Mouse (Mus musculus): ENCODE results near the gene Necab2. TPM values are rescaled to one million over a fixed set of nuclear protein-coding genes. Genes with fewer than 3 reads are reported as not detected.

Gene Necab2
- total RNA-seq (2021) = under 1 TPM; 0.33 to 0.59 TPM
- long read RNA-seq, experiment 1, partial matches to known transcripts = 2 of 2 reads
- long read RNA-seq, experiment 1, other reads (novel, unspliced or antisense) = 0 of 2 reads
- long read RNA-seq, experiment 2 = 0 reads

DNA sequence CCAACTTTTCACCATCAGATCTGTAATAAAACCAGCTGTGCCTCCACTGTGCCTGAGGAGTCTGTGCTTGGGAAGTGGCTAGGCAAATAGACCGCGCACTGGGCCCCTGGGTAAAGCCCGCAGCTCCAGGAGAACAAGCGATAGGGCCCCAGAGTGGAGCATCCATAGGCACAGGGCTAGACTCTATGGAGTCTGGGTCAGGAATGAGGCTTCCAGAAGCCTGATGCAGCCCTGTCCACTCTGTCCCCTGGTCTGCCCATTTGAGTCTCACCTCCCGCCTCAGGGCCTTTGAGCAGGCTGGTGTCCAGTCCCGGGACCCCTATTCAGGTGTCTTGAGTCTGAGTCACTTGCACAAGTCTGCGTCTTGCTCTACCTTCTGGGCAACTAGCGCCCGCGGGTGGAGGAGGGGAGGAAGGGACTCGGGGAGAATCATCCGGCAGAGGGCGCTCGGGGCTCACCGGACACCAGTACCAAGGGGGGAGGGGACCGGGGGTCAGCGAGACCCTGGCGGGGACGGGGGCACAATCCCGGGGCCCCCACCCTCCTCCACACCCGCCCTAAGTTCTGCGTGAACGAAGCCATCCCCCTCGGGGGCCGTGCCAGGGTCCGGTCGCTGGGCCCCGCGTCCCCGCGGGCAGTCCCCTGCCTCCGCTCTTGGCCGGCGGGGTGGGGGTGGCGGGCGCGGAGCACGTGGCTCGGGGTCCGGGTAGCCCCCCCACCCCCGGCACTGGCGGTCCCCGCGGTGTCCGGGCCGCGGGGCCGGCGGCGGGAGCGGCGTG lies at the start of gene Necab2:
TSS of gene Necab2 (plus strand) at position 509 of the 779 bp plus-strand sequence.
- intact Hi-C loops (cut with DNase I; ENCODE audit: low total_unique reads) = loop anchor here (5.0 to 10.0 kb wide), 3 partner anchors 51 to 228 kb away; partner anchors contain the start of gene Taf1c
- peak; percentile 82 for DNase-seq

DNA sequence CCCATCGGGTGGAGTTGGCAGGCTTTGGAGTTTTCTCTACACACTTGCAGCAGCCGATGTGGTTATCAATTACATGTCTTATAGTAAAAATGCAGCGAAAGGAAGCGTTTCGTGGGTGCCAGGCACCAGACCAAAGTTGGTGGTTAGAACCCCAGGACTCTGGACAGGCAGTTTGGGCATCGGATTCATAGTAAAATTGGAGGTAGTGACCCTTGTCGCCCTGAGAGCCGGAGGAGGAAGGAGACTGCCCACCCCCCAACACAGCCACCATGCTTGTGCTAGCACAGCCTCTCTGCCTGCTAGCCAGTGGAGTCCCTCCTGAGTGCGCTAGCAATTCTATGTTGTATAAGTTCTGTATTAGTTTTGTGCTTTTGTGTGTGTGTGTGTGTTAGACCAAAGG lies 48.0 kb upstream of the Necab2 start:
- no peak for DNase-seq
- intact Hi-C loops (cut with DNase I; ENCODE audit: low total_unique reads) = no loop called here

DNA sequence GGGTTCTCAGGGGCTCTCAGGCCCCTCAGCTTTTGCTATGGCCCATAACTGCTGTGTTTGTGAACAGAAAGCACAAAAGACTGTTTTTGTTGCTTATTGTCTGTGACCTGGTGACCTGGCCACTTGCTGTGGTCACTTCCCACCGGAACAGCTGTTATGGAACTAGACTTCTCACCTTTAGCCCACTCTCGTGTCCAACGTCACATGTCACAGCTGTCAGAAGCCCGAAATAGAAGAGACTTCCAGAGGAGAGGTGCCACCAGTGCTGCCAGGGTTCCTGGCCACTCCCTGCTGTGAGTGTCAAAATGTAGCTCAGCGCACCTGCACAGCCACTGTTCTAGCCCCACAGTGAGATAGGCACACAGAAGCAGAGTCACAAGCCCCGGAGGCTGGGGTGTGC lies 47.3 kb upstream of the Necab2 start:
- peak; percentile 41 for DNase-seq
- intact Hi-C loops (cut with DNase I; ENCODE audit: low total_unique reads) = no loop called here

DNA sequence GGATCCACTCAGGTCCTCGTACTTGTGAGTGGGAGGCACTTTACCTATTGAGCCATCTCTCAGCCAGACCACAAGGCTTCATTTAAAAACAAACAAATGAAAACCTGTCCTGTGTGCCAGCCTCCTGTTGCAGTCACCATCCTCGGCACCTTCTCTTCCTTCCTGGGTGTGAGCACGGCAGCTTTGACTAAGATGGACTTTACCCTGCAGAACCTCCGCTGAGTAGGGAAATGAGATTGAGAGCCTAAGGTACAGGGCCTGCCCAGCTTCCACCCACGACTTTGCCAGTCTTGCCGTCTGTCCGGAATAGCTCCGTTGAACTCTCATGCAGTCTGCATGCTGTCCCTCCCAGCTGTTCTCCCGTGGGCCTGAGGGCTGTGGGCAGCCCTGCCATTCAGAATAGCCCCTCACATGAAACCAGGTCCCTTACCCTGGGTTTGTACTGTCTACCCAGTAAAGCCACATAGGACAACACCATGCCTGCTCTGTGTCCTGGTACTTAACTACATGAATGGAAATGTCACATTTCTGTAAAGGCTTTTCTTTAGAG lies 46.3 kb upstream of the Necab2 start:
- DNase-seq = no peak
- intact Hi-C loops (cut with DNase I; ENCODE audit: low total_unique reads) = no loop called here

DNA sequence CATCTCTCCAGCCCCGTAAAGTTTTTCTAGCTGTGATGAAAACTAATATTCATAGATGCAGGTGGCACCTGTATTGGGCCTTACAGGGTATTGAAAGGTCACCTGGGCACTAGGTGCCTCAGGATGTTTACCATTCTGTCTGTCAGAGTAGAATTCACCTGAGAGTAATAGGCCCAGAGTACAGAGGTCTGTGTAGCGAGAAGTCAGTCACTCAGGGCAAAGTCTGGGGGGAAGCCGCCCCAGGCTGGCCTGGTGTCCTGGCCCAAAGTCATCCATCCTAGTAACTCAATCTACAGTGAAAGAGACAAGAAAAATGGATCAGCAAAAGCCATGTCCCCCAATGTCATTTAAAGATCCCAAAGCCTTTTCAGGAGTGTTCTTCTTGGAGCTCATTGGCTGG lies 45.6 kb upstream of the Necab2 start:
- DNase-seq = no peak
- intact Hi-C loops (cut with DNase I; ENCODE audit: low total_unique reads) = no loop called here

DNA sequence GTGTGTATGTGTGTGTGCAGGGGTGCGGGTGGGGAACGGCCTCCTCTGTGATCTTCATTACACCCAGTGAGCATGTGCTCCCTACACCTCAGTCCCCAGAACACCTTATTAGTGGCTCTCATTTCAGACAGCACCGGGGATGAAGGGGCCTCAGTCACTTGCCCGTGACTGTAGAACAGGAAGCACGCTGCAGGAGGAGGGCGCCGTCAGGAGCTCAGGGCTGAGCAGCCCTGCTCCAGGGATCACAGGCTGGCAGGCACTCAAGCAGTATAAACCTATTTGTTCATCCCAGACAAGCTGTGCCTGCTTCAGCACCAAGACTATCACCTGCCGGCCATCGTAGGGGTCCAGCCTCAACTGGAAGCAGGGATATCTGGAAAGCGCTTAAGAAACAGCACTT lies 42.6 kb upstream of the Necab2 start:
- DNase-seq = no peak
- intact Hi-C loops (cut with DNase I; ENCODE audit: low total_unique reads) = no loop called here

DNA sequence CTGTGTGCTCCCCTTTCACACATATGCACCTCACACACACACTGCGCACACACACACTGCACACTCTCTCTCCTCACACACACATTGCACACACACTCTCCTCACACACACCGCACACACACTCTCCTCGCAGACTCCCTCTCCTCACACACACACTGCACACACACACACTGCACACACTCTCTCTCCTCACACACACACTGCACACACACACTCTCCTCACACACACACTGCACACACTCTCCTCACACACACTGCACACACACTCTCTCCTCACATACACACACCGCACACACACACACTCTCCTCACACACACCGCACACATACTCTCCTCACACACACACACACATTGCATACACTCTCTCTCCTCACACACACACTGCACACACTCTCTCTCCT lies 41.9 kb upstream of the Necab2 start:
- intact Hi-C loops (cut with DNase I; ENCODE audit: low total_unique reads) = no loop called here

DNA sequence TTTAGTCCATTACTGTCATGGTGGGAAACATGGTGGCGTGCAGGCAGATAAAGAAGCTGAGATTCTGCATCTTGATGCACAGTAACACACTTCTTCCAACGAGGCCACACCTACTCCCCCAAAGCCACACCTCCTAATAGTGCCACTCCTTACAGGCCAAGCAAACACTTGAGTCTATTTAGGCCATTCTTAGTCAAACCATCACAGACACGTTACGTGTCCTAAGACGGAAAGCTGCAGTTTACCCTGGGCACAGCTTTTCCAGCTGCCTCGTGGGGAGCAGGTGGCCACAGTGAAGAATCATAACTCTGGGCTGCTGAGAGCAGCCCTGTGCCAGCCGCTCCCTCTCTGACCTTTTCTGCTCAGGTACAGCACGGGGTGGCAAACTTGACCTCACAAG lies 38.2 kb upstream of the Necab2 start:
- DNase-seq = no peak

More for the DNA sequence above, 41.9 kb upstream of the Necab2 start:
- DNase-seq = no peak

DNA sequence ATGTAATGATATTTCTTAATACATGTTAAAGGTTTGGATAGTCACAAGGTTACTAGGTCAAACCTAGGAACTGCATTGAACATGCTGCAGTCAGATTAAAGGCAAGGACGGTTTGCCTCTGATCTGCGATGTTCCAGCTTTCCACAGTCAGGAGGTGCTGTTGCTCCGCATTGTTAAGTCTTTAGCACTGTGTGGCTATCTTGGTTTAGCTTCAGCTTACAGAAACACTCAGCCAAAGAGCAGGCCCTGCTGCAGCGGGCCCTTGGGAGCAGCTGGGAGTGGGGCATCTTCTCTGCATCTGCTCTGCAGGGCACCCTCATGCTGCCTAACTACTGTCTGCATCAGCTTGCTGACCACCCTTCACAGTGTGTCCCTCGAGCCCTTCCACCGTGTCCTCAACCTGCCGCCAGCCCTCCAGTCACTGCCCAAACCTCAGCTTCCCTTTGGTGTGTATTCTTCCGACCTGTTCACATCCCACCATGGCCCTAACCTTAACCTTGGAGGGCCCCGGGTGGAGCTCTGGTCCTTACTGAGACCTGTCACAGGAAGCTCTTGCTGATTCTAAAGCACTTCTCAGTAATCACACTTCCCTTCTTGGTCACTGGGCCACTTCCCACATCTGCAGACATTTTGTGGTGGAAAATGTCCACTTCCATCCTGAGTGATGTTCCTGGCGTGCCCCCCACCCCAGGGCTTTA lies 34.3 kb upstream of the Necab2 start:
- peak; percentile 4 for DNase-seq
- intact Hi-C loops (cut with DNase I; ENCODE audit: low total_unique reads) = loop anchor here (10.0 kb wide), 1 partner anchor 83 kb away; no protein-coding TSS in a partner anchor

More for the DNA sequence above, 38.2 kb upstream of the Necab2 start:
- intact Hi-C loops (cut with DNase I; ENCODE audit: low total_unique reads) = no loop called here

DNA sequence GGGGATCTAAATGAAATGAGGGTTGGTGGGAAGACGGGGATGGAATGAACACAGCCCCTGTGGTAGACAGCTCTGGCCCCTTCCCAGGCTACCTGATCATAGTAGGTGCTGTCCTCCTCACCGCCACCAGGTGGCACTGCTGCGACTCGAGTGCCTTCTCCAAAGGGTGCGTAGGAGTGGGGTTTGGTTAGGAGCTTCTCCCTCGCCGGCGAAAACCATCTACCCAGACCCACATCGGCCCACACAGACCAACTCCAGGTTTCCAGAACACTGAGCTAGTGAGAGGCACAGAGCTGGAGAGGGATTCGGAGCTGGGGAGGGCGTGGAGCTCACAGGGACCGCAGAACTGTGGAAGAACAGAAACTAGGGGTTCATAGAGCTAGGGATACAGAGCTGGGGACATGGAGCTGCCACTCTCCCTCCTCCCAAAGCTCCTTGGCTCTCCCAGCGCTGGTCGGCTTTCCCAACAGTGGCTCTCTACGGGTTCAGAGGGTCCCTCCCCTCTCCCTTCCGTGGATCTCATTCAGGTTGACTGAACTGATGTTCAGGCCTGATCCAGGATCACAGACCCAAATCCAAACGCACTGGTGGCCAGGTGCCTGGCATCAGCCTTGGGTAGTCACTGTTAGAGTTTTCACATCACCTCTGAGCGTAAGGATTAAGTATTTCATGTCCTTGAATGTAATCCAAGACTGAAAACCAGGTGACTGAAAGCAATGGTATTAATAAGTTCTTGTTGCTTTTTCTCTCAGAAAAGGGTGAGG lies 33.6 kb upstream of the Necab2 start:
- peak; percentile 76 for DNase-seq
- intact Hi-C loops (cut with DNase I; ENCODE audit: low total_unique reads) = loop anchor here (10.0 kb wide), 1 partner anchor 82 kb away; no protein-coding TSS in a partner anchor

DNA sequence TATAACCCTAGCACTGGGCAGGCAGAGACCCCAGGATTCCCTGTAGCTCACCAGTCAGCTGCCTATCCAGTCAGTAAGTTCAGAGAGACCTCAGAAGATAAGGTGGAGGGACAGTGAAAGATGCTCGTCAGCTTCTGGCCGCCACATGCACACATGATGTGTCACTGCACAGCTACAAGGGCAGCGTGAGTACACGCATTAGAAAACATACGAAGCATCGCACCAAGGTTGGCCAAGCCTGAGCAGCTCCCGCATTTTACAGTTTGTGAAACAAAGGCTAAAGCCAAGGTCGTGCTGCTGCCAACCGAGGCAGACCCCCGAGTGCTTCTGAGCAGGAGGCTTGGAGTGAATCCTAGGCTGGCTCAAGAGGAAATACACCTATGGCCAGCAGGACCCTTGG lies 32.9 kb upstream of the Necab2 start:
- intact Hi-C loops (cut with DNase I; ENCODE audit: low total_unique reads) = loop anchor here (10.0 kb wide), 1 partner anchor 81 kb away; no protein-coding TSS in a partner anchor
- DNase-seq = no peak

DNA sequence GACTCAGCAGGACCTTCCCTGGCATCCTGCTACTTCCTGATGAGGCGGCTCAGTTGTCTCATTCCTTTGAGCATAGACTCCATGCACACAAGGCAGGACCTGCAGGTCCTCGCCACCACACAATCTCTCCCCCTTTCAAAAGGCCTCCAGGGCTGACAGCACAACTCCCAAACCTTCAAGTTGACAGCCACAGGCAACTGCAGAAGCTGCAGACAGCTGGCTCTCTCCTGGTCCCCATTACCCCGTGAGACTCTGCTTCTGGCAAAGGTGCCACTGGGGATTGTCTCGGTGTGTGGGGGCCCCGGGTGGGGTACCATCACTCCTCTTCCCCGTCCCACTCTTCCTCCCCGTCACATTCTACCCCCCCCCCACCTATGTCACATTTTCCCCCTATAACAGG lies 26.2 kb upstream of the Necab2 start:
- DNase-seq = no peak
- intact Hi-C loops (cut with DNase I; ENCODE audit: low total_unique reads) = no loop called here

DNA sequence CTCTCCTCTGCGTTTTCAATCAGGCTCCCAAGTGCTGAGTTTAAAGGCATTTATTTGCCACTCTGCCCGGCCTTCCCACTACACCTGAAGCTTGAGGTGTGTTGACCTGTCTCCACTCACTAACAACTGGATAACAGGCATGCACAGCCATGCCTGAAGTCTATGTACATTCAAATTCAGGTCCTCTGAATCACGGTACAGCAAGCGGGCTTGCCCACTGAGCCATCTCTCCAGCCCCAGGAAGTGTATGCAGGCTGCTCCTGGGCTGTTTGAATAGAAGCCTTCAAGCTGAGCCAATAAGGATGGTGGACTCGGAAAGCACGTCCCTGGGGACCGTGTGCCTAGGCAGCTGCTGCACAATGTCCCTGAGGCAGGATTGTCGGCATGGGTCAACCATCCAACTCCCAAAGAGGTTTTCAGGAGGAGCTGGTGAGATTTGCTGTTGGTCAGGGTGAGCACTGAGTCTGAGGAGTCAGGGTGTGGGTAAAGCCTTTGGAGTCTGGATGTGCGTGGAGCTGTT lies 24.9 kb upstream of the Necab2 start:
- intact Hi-C loops (cut with DNase I; ENCODE audit: low total_unique reads) = no loop called here
- no peak for DNase-seq

DNA sequence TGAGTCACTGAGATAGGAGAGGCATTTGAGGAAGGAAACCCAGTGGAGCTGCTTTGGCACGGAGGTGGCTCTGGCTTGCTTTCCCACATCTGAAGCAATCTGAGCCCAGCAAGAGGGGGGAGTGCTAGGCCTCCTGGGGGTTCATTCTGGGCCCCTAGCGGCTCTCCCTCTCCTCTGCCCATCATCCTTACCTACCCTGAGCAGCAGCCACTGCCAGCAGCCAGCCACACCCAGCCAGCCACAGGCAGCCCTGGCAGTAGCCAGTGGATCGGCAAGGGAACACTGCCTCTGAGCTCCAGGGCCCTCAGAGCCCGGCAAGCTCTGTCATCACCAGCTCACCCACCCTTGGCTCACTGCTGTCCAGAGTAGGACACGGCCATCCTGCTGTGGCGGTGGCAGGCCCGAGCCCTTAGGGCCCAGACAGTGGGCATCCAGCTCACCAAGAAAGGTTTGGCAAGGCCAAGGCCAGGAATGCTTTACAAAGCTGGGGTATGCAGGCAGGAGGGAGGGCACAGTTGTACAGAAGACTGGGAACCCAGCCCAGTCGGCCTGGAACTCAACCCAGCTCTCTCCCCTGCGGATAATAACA lies 24.3 kb upstream of the Necab2 start:
- intact Hi-C loops (cut with DNase I; ENCODE audit: low total_unique reads) = no loop called here
- DNase-seq = peak; percentile 47

DNA sequence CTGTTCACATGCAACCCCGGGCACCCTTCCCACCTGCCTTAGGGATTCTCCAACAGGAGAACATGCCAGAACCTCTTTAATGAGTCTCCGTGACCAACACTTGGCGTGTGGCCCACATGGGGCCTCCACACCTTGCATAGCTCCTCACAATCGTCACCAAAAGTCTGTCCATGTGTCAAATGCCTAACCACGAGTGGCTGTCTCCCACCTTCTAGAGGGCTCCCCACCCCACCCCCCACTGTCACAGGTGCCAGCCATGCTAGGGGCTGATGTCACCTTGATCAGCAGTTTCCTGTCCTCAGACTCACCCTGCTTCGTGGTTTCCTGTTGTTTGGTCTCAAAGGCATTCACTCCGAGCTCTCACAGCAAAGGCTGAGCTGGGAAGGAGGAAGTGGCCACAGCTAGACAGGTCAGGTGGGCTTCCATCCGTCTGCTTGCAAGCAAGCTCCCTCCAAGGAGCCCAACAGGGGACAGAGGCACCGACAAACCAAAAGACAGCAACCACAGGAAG lies 22.8 kb upstream of the Necab2 start:
- intact Hi-C loops (cut with DNase I; ENCODE audit: low total_unique reads) = no loop called here
- peak; percentile 42 for DNase-seq

DNA sequence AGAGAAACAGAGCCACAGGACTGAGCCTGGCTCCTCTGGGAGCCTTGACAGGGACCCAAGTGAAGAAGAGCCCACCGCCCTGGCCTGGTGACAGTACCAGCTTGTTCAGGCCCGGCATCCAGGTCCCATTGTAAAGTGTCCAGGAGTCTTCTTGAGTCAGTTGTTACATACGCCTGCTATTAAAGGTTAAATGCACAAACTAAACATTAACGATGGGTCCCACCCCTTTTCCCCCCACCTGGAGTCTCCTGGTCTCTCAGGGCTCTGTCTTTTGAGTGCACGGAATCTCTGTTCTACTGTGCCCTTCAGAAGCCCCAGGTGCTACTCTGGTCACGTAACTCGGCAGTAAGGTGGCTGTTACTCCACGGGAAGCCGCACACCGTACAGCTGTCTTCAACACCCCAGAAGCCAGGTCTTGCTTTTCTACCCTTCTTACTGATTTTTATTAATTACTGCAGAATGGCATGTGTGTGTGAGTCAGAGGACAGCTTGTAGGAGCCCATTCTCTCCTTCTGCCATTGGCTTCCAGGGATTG lies 22.3 kb upstream of the Necab2 start:
- intact Hi-C loops (cut with DNase I; ENCODE audit: low total_unique reads) = no loop called here
- no peak for DNase-seq

DNA sequence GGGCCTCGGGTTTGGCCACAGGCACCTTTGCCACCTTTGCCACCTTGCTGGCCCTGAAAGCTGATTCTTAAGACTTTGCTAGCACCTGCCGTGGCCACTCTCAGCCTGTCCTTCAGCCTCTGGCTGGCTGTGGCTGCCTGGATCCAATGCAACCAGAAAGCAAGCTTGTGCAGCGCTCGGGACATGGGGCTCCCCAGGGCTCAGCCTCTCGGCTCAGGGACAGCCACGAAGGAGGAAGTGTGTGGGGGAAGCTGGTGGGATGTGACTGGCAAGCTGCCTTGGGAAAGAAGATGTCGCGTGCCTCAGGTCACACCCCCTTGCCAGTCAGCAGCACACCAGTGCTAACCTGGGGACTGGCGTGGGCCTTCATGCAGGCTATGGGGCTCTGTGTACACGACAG lies 21.8 kb upstream of the Necab2 start:
- DNase-seq = peak; percentile 39
- intact Hi-C loops (cut with DNase I; ENCODE audit: low total_unique reads) = no loop called here

DNA sequence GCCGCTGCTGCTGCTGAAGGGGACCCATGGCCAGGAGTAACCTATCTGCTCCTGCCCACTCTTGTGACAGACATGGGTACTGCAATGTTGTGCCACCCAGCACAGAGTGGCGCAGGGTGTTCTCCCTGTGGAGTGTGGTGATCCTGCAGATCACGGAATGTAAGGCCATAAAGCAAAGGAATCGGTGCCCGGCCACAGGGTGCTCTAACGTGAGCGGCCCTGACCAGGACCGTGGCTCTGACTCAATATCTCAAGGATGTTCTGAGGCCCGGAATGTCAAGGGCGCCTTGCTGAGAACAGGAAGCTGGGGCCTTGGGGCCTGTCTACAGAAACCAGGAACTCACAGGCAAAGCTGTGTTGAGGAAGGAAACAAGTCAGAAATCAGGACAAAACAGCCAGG lies 21.0 kb upstream of the Necab2 start:
- intact Hi-C loops (cut with DNase I; ENCODE audit: low total_unique reads) = no loop called here
- DNase-seq = peak; percentile 42

Data from gastrocnemius, postnatal 14 days (tissue).